ENCODE assay signal across 8 mouse cellular contexts in the genomic region with DNA sequence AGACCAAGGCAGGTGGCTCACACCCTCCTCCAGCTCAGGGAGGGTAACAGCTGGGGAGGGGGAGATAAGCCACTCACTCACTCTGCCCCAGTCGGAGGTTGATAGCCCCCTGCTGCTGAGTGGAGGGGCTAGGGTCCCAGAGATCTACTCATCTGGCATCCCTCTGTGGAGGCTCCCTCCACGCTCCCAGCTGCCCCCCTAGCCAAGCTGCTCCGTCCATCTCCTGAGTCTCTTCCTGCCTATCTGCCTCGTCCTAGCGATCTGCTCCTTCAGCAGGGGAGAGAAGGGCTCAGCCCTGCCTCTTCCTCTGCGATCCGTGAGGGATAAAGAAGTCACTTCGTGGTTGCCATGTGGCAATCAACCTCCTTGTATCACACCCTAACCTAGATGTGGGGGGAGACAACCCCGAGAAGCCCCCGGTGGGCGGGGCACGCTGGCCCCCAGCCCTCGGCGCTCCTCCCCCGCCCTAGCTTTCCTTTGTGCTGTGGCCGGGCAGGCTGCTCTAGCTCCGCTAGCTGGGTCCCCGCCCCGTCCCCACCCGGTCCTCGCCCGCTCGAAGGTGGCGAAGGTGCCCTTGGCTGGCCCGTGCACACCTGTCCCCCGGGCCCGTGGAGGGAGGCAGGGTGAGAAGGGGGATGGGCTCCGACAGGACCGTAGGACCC. TPM values are rescaled to one million over a fixed set of nuclear protein-coding genes. Genes with fewer than 3 reads are reported as not detected.
A peak's percentile ranks its signal among the peaks of the same experiment; 100 is the strongest.
DNase-seq lines count a peak whose midpoint lies in the region; ATAC-seq and TF ChIP-seq lines count a peak whose summit lies in the region.

No protein-coding gene starts in this region.

- H3K27ac ChIP-seq in left cerebral cortex, adult 2 months, result peak overlapping the region; percentile 98
- peak overlapping the region; percentile 97 for H3K27ac ChIP-seq in forebrain, postnatal 0 days (ENCODE audit: low read depth, low read length)
- peak overlapping the region; percentile 99 for H3K27ac ChIP-seq in midbrain, embryonic 15.5 days

- H3K36me3 ChIP-seq in forebrain, postnatal 0 days (ENCODE audit: insufficient read depth), result peaks cover 12% of the 10 kb centered on the region
- peaks cover 4% of the 10 kb centered on the region for H3K36me3 ChIP-seq in midbrain, embryonic 15.5 days (replicated peaks)

- no peak for DNase-seq in left cerebral cortex, adult 2 months (ENCODE audit: extremely low spot score in 1 of 2, low spot score in 2 of 2)
- DNase-seq in left cerebral cortex, adult 11 months (ENCODE audit: low spot score), result no peak
- no peak for DNase-seq in Patski (ENCODE audit: low read depth, low spot score)
- DNase-seq in forebrain, postnatal 0 days, result peak; percentile 75
- DNase-seq in kidney, postnatal 14 days, result peak; percentile 62
- DNase-seq in urinary bladder, postnatal 25 days (ENCODE audit: low spot score), result no peak
- DNase-seq in thymus, postnatal 36 days, result no peak

- peak; percentile 28 for ATAC-seq in Patski
- peak; percentile 32 for ATAC-seq in forebrain, postnatal 0 days
- peak; percentile 33 for ATAC-seq in midbrain, embryonic 15.5 days (replicated peaks)

- no peaks in the 10 kb centered on the region for H3K27me3 ChIP-seq in Patski
- H3K27me3 ChIP-seq in forebrain, postnatal 0 days (ENCODE audit: insufficient read depth, low read length), result no peaks in the 10 kb centered on the region
- H3K27me3 ChIP-seq in midbrain, embryonic 15.5 days (replicated peaks), result no peaks in the 10 kb centered on the region

- POLR2A ChIA-PET in Patski (lab: Charles Lee), result interaction anchor here (0.6 to 1.7 kb wide), 3 partner anchors 13 to 274 kb away, joined by 3 to 4 read pairs (median 4); no protein-coding TSS in a partner anchor

- intact Hi-C loops in left cerebral cortex, adult 2 months (cut with DNase I), result no loop called here

- H3K4me1 ChIP-seq in forebrain, postnatal 0 days (ENCODE audit: insufficient read depth), result peaks cover 24% of the 10 kb centered on the region
- peaks cover 51% of the 10 kb centered on the region for H3K4me1 ChIP-seq in midbrain, embryonic 15.5 days

- under 1% methylated on average over 29 of the region's 29 CpGs for WGBS in forebrain, postnatal 0 days
- WGBS in midbrain, embryonic 15.5 days, result 0% methylated on average over 29 of the region's 29 CpGs

- H3K4me2 ChIP-seq in forebrain, postnatal 0 days (ENCODE audit: low read depth), result peak overlapping the region; percentile 97
- H3K4me2 ChIP-seq in midbrain, embryonic 15.5 days, result peak overlapping the region; percentile 94

- peak overlapping the region; percentile 97 for H3K9ac ChIP-seq in forebrain, postnatal 0 days
- H3K9ac ChIP-seq in midbrain, embryonic 15.5 days, result peak overlapping the region; percentile 100

- CTCF ChIA-PET in Patski (lab: Charles Lee), result interaction anchor here (0.6 kb wide), 1 partner anchor 27 kb away, joined by 3 read pairs; no protein-coding TSS in a partner anchor

- in situ Hi-C loops in Patski (cut with MboI; ENCODE audit: low pct_unique_long_range_greater_than_20kb), result no loop called here

- H3K9me3 ChIP-seq in forebrain, postnatal 0 days (ENCODE audit: low read length), result no peaks in the 10 kb centered on the region
- no peaks in the 10 kb centered on the region for H3K9me3 ChIP-seq in midbrain, embryonic 15.5 days

- TF ChIP-seq CTCF in left cerebral cortex, adult 2 months (IDR thresholded peaks at IDR 0.05), result no peak
- TF ChIP-seq CTCF in Patski (IDR thresholded peaks at IDR 0.05), result no peak
- no peak for TF ChIP-seq CTCF in forebrain, postnatal 0 days (IDR thresholded peaks at IDR 0.05; ENCODE audit: low read depth)

- H3K4me3 ChIP-seq in left cerebral cortex, adult 2 months, result peak overlapping the region; percentile 92
- H3K4me3 ChIP-seq in forebrain, postnatal 0 days (ENCODE audit: low read depth, low read length), result peak overlapping the region; percentile 74
- peak overlapping the region; percentile 77 for H3K4me3 ChIP-seq in midbrain, embryonic 15.5 days

RNA-seq across cellular contexts. Expression of a gene that starts 0.9 kb away (rescaled TPM):
- total RNA-seq in left cerebral cortex, adult 2 months (2021), result 100 to 1,000 TPM; 303 to 325 TPM
- polyA plus RNA-seq in Patski (2021), result 158 TPM
- 545 and 619 TPM in 2 replicates for total RNA-seq in forebrain, postnatal 0 days (2014; rRNA removed)
- 603 and 619 TPM in 2 replicates for polyA plus RNA-seq in forebrain, postnatal 0 days (2015; fragmentation: Nextera tagmentation; extraction: Ambion mirVana)
- polyA plus RNA-seq in midbrain, embryonic 15.5 days (2015; fragmentation: Nextera tagmentation; extraction: Ambion mirVana), result 622 and 645 TPM in 2 replicates

RNA-seq across cellular contexts. Expression of a gene that starts 23.0 kb away (rescaled TPM):
- total RNA-seq in left cerebral cortex, adult 2 months (2021), result 10 to 100 TPM; 77.6 to 80.2 TPM
- 11.7 TPM for polyA plus RNA-seq in Patski (2021)
- total RNA-seq in forebrain, postnatal 0 days (2014; rRNA removed), result 108 and 118 TPM in 2 replicates
- polyA plus RNA-seq in forebrain, postnatal 0 days (2015; fragmentation: Nextera tagmentation; extraction: Ambion mirVana), result 7.8 and 8.7 TPM in 2 replicates
- polyA plus RNA-seq in midbrain, embryonic 15.5 days (2015; fragmentation: Nextera tagmentation; extraction: Ambion mirVana), result 5.5 and 5.7 TPM in 2 replicates

RNA-seq across cellular contexts. Expression of a gene that starts 26.4 kb away (rescaled TPM):
- 100 to 1,000 TPM in 1 of 2 experiments, 10 to 100 TPM in 1; 94.9 to 114 TPM for total RNA-seq in left cerebral cortex, adult 2 months (2021)
- polyA plus RNA-seq in Patski (2021), result 129 TPM
- 26.6 and 36.7 TPM in 2 replicates for total RNA-seq in forebrain, postnatal 0 days (2014; rRNA removed)
- 114 and 115 TPM in 2 replicates for polyA plus RNA-seq in forebrain, postnatal 0 days (2015; fragmentation: Nextera tagmentation; extraction: Ambion mirVana)
- polyA plus RNA-seq in midbrain, embryonic 15.5 days (2015; fragmentation: Nextera tagmentation; extraction: Ambion mirVana), result 167 and 171 TPM in 2 replicates

RNA-seq across cellular contexts. Expression of a gene that starts 42.0 kb away (rescaled TPM):
- 10 to 100 TPM; 10.1 to 18.2 TPM for total RNA-seq in left cerebral cortex, adult 2 months (2021)
- 1.5 TPM for polyA plus RNA-seq in Patski (2021)
- 2.5 and 4.8 TPM in 2 replicates for total RNA-seq in forebrain, postnatal 0 days (2014; rRNA removed)
- 0.82 TPM in 2 replicates for polyA plus RNA-seq in forebrain, postnatal 0 days (2015; fragmentation: Nextera tagmentation; extraction: Ambion mirVana)
- 5.6 and 6.4 TPM in 2 replicates for polyA plus RNA-seq in midbrain, embryonic 15.5 days (2015; fragmentation: Nextera tagmentation; extraction: Ambion mirVana)

RNA-seq across cellular contexts. Expression of a gene that starts 42.2 kb away (rescaled TPM):
- 10 to 100 TPM; 61.2 to 66.2 TPM for total RNA-seq in left cerebral cortex, adult 2 months (2021)
- polyA plus RNA-seq in Patski (2021), result 54.6 TPM
- 79.5 and 88.2 TPM in 2 replicates for total RNA-seq in forebrain, postnatal 0 days (2014; rRNA removed)
- polyA plus RNA-seq in forebrain, postnatal 0 days (2015; fragmentation: Nextera tagmentation; extraction: Ambion mirVana), result 38.5 and 40.8 TPM in 2 replicates
- 40.8 and 41.4 TPM in 2 replicates for polyA plus RNA-seq in midbrain, embryonic 15.5 days (2015; fragmentation: Nextera tagmentation; extraction: Ambion mirVana)

Comparison
In these comparisons a context has a peak if more than half of its experiments do, and no peak if none do; other contexts are left out.
1. DNase-seq: peak in forebrain, postnatal 0 days (single experiment) and kidney, postnatal 14 days (single experiment); none in left cerebral cortex, adult 2 months (0 of 2), left cerebral cortex, adult 11 months (single experiment), Patski (single experiment), urinary bladder, postnatal 25 days (single experiment) and thymus, postnatal 36 days (0 of 2).
2. Peak in every context shown above with its lines, with median percentiles within 50 percentile points of each other: H3K27ac ChIP-seq, H3K4me3 ChIP-seq and ATAC-seq.